Mouse (Mus musculus): ENCODE results near the gene Chst12. TPM values are rescaled to one million over a fixed set of nuclear protein-coding genes. Genes with fewer than 3 reads are reported as not detected.
A peak's percentile ranks its signal among the peaks of the same experiment; 100 is the strongest.

Chst12 gene
- polyA plus RNA-seq, 1 experiment from 2014 or later = 14.5 TPM

DNA sequence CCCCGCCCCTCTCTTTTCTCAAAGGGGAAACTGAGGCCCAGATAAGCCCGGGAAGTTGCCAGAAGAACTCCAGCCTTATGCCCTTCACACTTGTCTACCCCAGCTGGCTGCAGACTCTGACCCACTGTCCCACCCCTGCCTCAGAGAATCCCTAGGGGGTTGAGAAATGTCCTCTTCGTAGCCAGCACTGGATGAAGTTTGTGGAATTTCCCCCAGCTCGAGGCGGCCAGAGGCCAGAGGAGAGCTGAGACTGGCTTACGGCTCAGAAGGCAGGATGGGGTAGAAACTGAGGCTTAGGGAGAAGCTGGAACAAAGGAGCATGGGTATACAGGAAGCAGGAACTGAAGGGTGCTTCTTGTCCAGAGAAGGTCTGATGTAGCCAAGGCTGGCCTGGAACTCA is 67.3 kb downstream of the Chst12 start:
- Histone ChIP-seq H3K36me3 (ENCODE audit: insufficient read depth, low read length) (no peaks in the 10 kb centered on the region), H3K4me3 (replicated peaks; ENCODE audit: low read depth, low read length) (no peak overlapping the region), H3K27me3 (ENCODE audit: insufficient read depth, low read length) (no peaks in the 10 kb centered on the region), H3K9me3 (replicated peaks; ENCODE audit: low read length) (no peaks in the 10 kb centered on the region), H3K4me2 (ENCODE audit: low read length) (no peak overlapping the region), H3K4me1 (replicated peaks; ENCODE audit: insufficient read depth, low read length) (0 out of 2 replicates have a peak, but pooled peaks cover 5% of the 10 kb centered on the region), H3K27ac (peak overlapping the region; percentile 25; the same call in 1 of the 2 replicates), H3K9ac (ENCODE audit: low read depth, low read length) (no peak overlapping the region)
- 59% methylated on average over 6 of the region's 6 CpGs for WGBS
- DNase-seq (ENCODE audit: low spot score) = peak; percentile 54
- TF ChIP-seq CTCF (IDR thresholded peaks at IDR 0.05; ENCODE audit: low read depth) = no peak
- no peak for ATAC-seq (replicated peaks; ENCODE audit: low FRiP score, low read depth)

Other genes with a start within 250 kb of the Chst12 start
- 25.8 and 31.5 TPM in 2 replicates for gene Mad1l1, start 184.0 kb upstream of the Chst12 start, polyA plus RNA-seq (2015; fragmentation: Nextera tagmentation; extraction: Ambion mirVana)
- 39.9 and 42.1 TPM in 2 replicates for gene Nudt1, start 183.9 kb upstream of the Chst12 start, polyA plus RNA-seq (2015; fragmentation: Nextera tagmentation; extraction: Ambion mirVana)
- 17.2 and 17.3 TPM in 2 replicates for gene Mrm2, start 173.7 kb upstream of the Chst12 start, polyA plus RNA-seq (2015; fragmentation: Nextera tagmentation; extraction: Ambion mirVana)
- 28.8 and 31.8 TPM in 2 replicates for gene Snx8, start 116.3 kb upstream of the Chst12 start, polyA plus RNA-seq (2015; fragmentation: Nextera tagmentation; extraction: Ambion mirVana)
- gene Eif3b, start 86.2 kb upstream of the Chst12 start, polyA plus RNA-seq (2015; fragmentation: Nextera tagmentation; extraction: Ambion mirVana) = 77.9 and 88.6 TPM in 2 replicates
- gene Gm4869, start 59.9 kb upstream of the Chst12 start, polyA plus RNA-seq (2015; fragmentation: Nextera tagmentation; extraction: Ambion mirVana) = not detected in 2 replicates
- not detected in 2 replicates for gene Grifin, start 59.5 kb downstream of the Chst12 start, polyA plus RNA-seq (2015; fragmentation: Nextera tagmentation; extraction: Ambion mirVana)
- gene Lfng, start 101.8 kb downstream of the Chst12 start, polyA plus RNA-seq (2015; fragmentation: Nextera tagmentation; extraction: Ambion mirVana) = 28.8 and 33.4 TPM in 2 replicates
- gene Ttyh3, start 143.5 kb downstream of the Chst12 start, polyA plus RNA-seq (2015; fragmentation: Nextera tagmentation; extraction: Ambion mirVana) = 21.7 and 25.3 TPM in 2 replicates
- gene Iqce, start 196.8 kb downstream of the Chst12 start, polyA plus RNA-seq (2015; fragmentation: Nextera tagmentation; extraction: Ambion mirVana) = 18.7 and 19.7 TPM in 2 replicates
- 16.7 and 18.3 TPM in 2 replicates for gene Brat1, start 199.5 kb downstream of the Chst12 start, polyA plus RNA-seq (2015; fragmentation: Nextera tagmentation; extraction: Ambion mirVana)
- gene Amz1, start 218.6 kb downstream of the Chst12 start, polyA plus RNA-seq (2015; fragmentation: Nextera tagmentation; extraction: Ambion mirVana) = 1.8 and 2.0 TPM in 2 replicates